Mouse (Mus musculus) sigmoid colon, adult 10 weeks (tissue): ENCODE results near the gene Sprr2a1. TPM values are rescaled to one million over a fixed set of nuclear protein-coding genes. Genes with fewer than 3 reads are reported as not detected.

ENCODE experiments used
- polyA plus RNA-seq: library from polyadenylated mRNA; stranded (reverse); fragments of 350-450 nt; fragmentation: Illumina TruSeq; extraction: RNeasy Lipid Tissue Mini Kit (QIAGEN cat#74804); gene quantifications from one replicate; pipeline ENCODE4 v1.2.3, GENCODE M21; 2014; ENCODE audit warnings: low read depth, low replicate concordance

Sprr2a1 gene
- polyA plus RNA-seq: 1,777 TPM

DNA sequence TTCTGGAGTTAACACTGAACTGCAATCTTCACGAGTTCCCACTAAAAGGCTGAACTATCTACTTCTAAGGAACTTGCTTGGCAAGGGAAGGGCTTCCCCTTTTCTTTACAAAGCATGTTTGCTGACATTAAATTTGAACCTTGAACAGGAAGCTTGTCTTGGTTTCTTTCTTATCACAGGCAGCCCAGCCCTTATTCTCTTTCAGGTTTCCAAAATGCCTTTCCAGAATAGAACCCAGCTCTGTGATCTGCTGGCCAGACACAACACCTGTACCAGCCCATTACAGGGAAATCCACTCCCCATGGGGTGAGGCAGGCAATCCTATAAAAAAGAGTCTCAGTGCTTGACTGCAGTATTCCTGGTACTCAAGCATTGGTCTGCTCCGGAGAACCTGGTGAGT, at the start of gene Sprr2a1, which contains the start of gene Sprr2a2:
Gene Sprr2a1, plus strand, starts transcription at position 231 of the 400 bp plus-strand sequence.
Gene Sprr2a2, plus strand, starts transcription at position 352 of the 400 bp plus-strand sequence.

Other genes with a start within 250 kb of the Sprr2a1 start
- gene Pglyrp3, start 201.2 kb upstream of the Sprr2a1 start, polyA plus RNA-seq: not detected
- not detected for gene Lor, start 132.7 kb upstream of the Sprr2a1 start, polyA plus RNA-seq
- gene Prr9, start 91.9 kb upstream of the Sprr2a1 start, polyA plus RNA-seq: not detected
- not detected for gene Lelp1, start 73.1 kb upstream of the Sprr2a1 start, polyA plus RNA-seq
- gene Sprr2a2, start 121 bp downstream of the Sprr2a1 start, polyA plus RNA-seq: 3,571 TPM
- 333 TPM for gene Sprr2a3, start 69.6 kb downstream of the Sprr2a1 start, polyA plus RNA-seq
- not detected for gene Sprr2b, start 100.8 kb downstream of the Sprr2a1 start, polyA plus RNA-seq
- gene Sprr2d, start 123.3 kb downstream of the Sprr2a1 start, polyA plus RNA-seq: not detected
- gene Sprr2e, start 136.3 kb downstream of the Sprr2a1 start, polyA plus RNA-seq: not detected
- not detected for gene Sprr2f, start 149.4 kb downstream of the Sprr2a1 start, polyA plus RNA-seq
- gene Sprr2h, start 169.9 kb downstream of the Sprr2a1 start, polyA plus RNA-seq: not detected
- gene Sprr2i, start 192.2 kb downstream of the Sprr2a1 start, polyA plus RNA-seq: not detected
- gene Sprr2j-ps, start 202.3 kb downstream of the Sprr2a1 start, polyA plus RNA-seq: not detected
- 5.2 TPM for gene Gm9774, start 213.6 kb downstream of the Sprr2a1 start, polyA plus RNA-seq
- not detected for gene Sprr2k, start 216.8 kb downstream of the Sprr2a1 start, polyA plus RNA-seq
- not detected for gene Sprr1b, start 223.0 kb downstream of the Sprr2a1 start, polyA plus RNA-seq
- gene Sprr3, start 242.9 kb downstream of the Sprr2a1 start, polyA plus RNA-seq: not detected